Mouse (Mus musculus): ENCODE measurements around the gene St6galnac4.

GRCm38 (mm10) chr2:32537360-32537905 lies 49.5 kb upstream of the St6galnac4 start:
- TF ChIP-seq POLR2A (IDR thresholded peaks at IDR 0.05; ENCODE audit: extremely low read depth, insufficient read depth, low read length) (no peak), CTCF (IDR thresholded peaks at IDR 0.05; ENCODE audit: low read depth, low read length) (0 out of 2 replicates have a peak, but pooled peaks have one; percentile 1)
